Mouse (Mus musculus) CH12.LX (cell line): ENCODE measurements around the gene Fkbp1b. TPM values are rescaled to one million over a fixed set of nuclear protein-coding genes. Genes with fewer than 3 reads are reported as not detected.
"Not testable (repeated sequence)": the region's sequence is repeated elsewhere in the genome, so short reads cannot be mapped to it uniquely, and the experiment has no call there.

Source experiments
- DNase-seq: peaks from one replicate; pipeline ENCODE4 v3.0.0-alpha.2; 2013; ENCODE audit errors: extremely low read depth
- H3K27ac ChIP-seq: 2 replicates; pipeline ENCODE4 v1.5.1; 2012; ENCODE audit warnings: low read depth, mild to moderate bottlenecking, control low read depth, moderate library complexity; ENCODE audit not compliant: insufficient read depth
- H3K27me3 ChIP-seq: replicated peaks from 2 replicates; pipeline ENCODE3; 2012; ENCODE audit warnings: inconsistent platforms
- H3K36me3 ChIP-seq, 2 experiments: replicated peaks in 1 of 2; 2 replicates each; pipeline versions ENCODE3 to v1.6.1; 2012; ENCODE audit warnings: inconsistent platforms in 1 of 2, low read length in 1 of 2, mild to moderate bottlenecking in 1 of 2, mixed read lengths in 1 of 2, moderate library complexity in 1 of 2; ENCODE audit not compliant: control insufficient read depth in 1 of 2, insufficient read depth in 1 of 2
- H3K4me1 ChIP-seq, 2 experiments: 2 replicates each; pipeline ENCODE4 v1.6.1; 2012; ENCODE audit warnings: inconsistent platforms in 1 of 2, moderate library complexity in 1 of 2; ENCODE audit not compliant: insufficient read depth in 2 of 2, control insufficient read depth in 1 of 2
- H3K4me2 ChIP-seq: 2 replicates; pipeline ENCODE4 v1.6.1; 2012; ENCODE audit warnings: low read depth, mild to moderate bottlenecking, control low read depth; ENCODE audit not compliant: poor library complexity, insufficient read depth, severe bottlenecking
- H3K4me3 ChIP-seq, 3 experiments: fragments of 150-350 bp in 1 of 3; sonication (generic) in 1 of 3; replicated peaks in 1 of 3; 2 replicates each; pipeline versions ENCODE3 to v1.5.1; 2011 to 2012; ENCODE audit warnings: low read depth in 2 of 3, low read length in 2 of 3, mild to moderate bottlenecking in 2 of 3, moderate library complexity in 2 of 3, control low read depth in 1 of 3, improper control_type of control experiment in 1 of 3, inconsistent platforms in 1 of 3, mixed read lengths in 1 of 3; ENCODE audit not compliant: poor library complexity in 1 of 3
- H3K79me2 ChIP-seq: replicated peaks from 2 replicates; pipeline ENCODE4 v1.6.1; 2012; ENCODE audit warnings: mild to moderate bottlenecking, moderate library complexity; ENCODE audit not compliant: control insufficient read depth, poor library complexity, insufficient read depth, severe bottlenecking; ENCODE audit errors: extremely low read depth
- H3K9ac ChIP-seq: 2 replicates; pipeline ENCODE4 v1.6.1; 2012; ENCODE audit warnings: low read depth, mild to moderate bottlenecking, control low read depth, moderate library complexity; ENCODE audit not compliant: insufficient read depth
- H3K9me3 ChIP-seq: replicated peaks from 2 replicates; pipeline ENCODE3; 2012; ENCODE audit warnings: low read length, inconsistent platforms, mixed read lengths
- CTCF ChIP-seq, 2 experiments: IDR thresholded peaks in 1 of 2; conservative IDR thresholded peaks in 1 of 2; 2 replicates each; pipeline ENCODE4 v1.5.1; 2011 to 2012; ENCODE audit warnings: low read depth in 2 of 2, low read length in 2 of 2, improper control_type of control experiment in 1 of 2, inconsistent platforms in 1 of 2, mild to moderate bottlenecking in 1 of 2, moderate library complexity in 1 of 2
- GABPA ChIP-seq: IDR thresholded peaks from 2 replicates; pipeline ENCODE4 v1.6.1; 2012; ENCODE audit warnings: low read depth, low read length, improper control_type of control experiment, inconsistent platforms; ENCODE audit not compliant: insufficient replicate concordance
- JUN ChIP-seq: IDR thresholded peaks from 2 replicates; pipeline ENCODE4 v1.6.1; 2011; ENCODE audit warnings: low read depth, mild to moderate bottlenecking, low read length, improper control_type of control experiment, moderate library complexity; ENCODE audit not compliant: insufficient read depth
- MAFK ChIP-seq: IDR thresholded peaks from 2 replicates; pipeline ENCODE4 v1.6.1; 2011; ENCODE audit warnings: low read length, improper control_type of control experiment; ENCODE audit not compliant: insufficient replicate concordance
- MAX ChIP-seq: IDR thresholded peaks from 2 replicates; pipeline ENCODE4 v1.6.1; 2011; ENCODE audit warnings: low read length, improper control_type of control experiment
- MAZ ChIP-seq: IDR thresholded peaks from 2 replicates; pipeline ENCODE4 v1.6.1; 2012; ENCODE audit warnings: low read depth, mild to moderate bottlenecking, inconsistent platforms, low read length, improper control_type of control experiment, moderate library complexity
- MEF2A ChIP-seq: IDR thresholded peaks from 2 replicates; pipeline ENCODE4 v1.6.1; 2014; ENCODE audit warnings: low read depth, mild to moderate bottlenecking, inconsistent platforms, low read length, improper control_type of control experiment, borderline replicate concordance
- RAD21 ChIP-seq: IDR thresholded peaks from 2 replicates; pipeline ENCODE4 v1.6.1; 2011; ENCODE audit warnings: low read depth, mild to moderate bottlenecking, low read length, improper control_type of control experiment, moderate library complexity
- SMC3 ChIP-seq: IDR thresholded peaks from 2 replicates; pipeline ENCODE4 v1.6.1; 2011; ENCODE audit warnings: low read depth, low read length, improper control_type of control experiment
- dilution Hi-C: fragments of 300-500 bp; cut with MboI; formaldehyde crosslinking; loops from 2 replicates; pipeline ENCODE4 v1.14.3; 2020; ENCODE audit warnings: low sequenced_read_pairs; ENCODE audit not compliant: extremely low pct_unique_long_range_greater_than_20kb, extremely low pct_ligation_motif_present
- in situ Hi-C: fragments of 300-500 bp; cut with MboI; formaldehyde crosslinking; loops from 3 replicates; pipeline ENCODE4 v1.14.3; 2019; ENCODE audit warnings: low sequenced_read_pairs, low pct_ligation_motif_present, low pct_unique_long_range_greater_than_20kb, mixed read lengths
- polyA plus RNA-seq: library from polyadenylated mRNA; unstranded; fragments of >175 nt; gene quantifications from 2 replicates; pipeline ENCODE4 v1.2.1, GENCODE M21; 2012; ENCODE audit warnings: low read depth; ENCODE audit not compliant: insufficient read length
- total RNA-seq, 2 experiments: library from RNA; depleted of rRNA; stranded (reverse); fragments of 300-350 nt in 1 of 2; fragments of >200 nt in 1 of 2; gene quantifications; 2 replicates each; pipeline ENCODE4 v1.2.3; 2012 to 2014

Fkbp1b gene
- total and polyA plus RNA-seq, 3 experiments: 0.38 TPM; not detected in 2

DNA sequence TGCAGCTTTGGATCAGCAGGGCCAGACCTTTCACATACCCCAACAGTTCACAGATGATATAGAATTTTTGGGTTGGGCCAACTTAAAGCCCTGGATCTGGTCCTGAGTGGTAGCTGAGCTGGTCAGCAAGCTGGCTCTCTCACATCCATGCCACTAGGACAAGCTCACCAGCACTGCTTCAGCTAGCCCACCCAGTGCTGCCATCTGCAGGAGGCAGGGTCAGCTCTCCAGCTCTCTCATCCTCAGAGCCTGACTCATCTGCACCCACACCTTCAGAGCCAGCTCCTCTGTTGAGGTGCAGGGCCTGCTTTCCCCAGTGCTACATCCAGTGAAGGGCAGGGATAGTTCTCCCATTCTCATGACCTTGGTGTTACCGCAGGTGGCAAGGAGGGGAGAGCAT, 47.7 kb downstream of the Fkbp1b start:
- no peak overlapping the region for H3K27ac ChIP-seq
- peak; percentile 12 for DNase-seq
- in situ Hi-C loops (no loop called here), dilution Hi-C loops (no loop called here)
- no peak overlapping the region for H3K9ac ChIP-seq
- H3K27me3 ChIP-seq: no peaks in the 10 kb centered on the region
- no peaks in the 10 kb centered on the region for H3K36me3 ChIP-seq
- no peak overlapping the region for H3K4me2 ChIP-seq
- H3K79me2 ChIP-seq: no peaks in the 10 kb centered on the region
- peaks cover 2% of the 10 kb centered on the region for H3K9me3 ChIP-seq
- TF ChIP-seq MEF2A (no peak), CTCF (conservative IDR thresholded peaks at IDR 0.05 in 1 of 2, IDR thresholded peaks at IDR 0.05 in 1 of 2; ENCODE audit: low read depth in 2 of 2, low read length in 2 of 2) (peak; percentile 8 to 54; a peak in 2 of 4 replicates), MAX (no peak), MAFK (no peak), SMC3 (peak; percentile 56), RAD21 (peak; percentile 26), JUN (no peak)
- H3K4me1 ChIP-seq: no peaks in the 10 kb centered on the region
- H3K4me3 ChIP-seq: no peak overlapping the region

GRCm38 (mm10) chr12:4788128-4788527, 53.3 kb downstream of the Fkbp1b start:
- H3K9ac ChIP-seq, H3K27me3 ChIP-seq, dilution Hi-C loops, H3K36me3 ChIP-seq, H3K27ac ChIP-seq, H3K4me3 ChIP-seq, H3K79me2 ChIP-seq, DNase-seq, H3K4me1 ChIP-seq, H3K4me2 ChIP-seq, H3K9me3 ChIP-seq, in situ Hi-C loops: not testable (repeated sequence)

DNA sequence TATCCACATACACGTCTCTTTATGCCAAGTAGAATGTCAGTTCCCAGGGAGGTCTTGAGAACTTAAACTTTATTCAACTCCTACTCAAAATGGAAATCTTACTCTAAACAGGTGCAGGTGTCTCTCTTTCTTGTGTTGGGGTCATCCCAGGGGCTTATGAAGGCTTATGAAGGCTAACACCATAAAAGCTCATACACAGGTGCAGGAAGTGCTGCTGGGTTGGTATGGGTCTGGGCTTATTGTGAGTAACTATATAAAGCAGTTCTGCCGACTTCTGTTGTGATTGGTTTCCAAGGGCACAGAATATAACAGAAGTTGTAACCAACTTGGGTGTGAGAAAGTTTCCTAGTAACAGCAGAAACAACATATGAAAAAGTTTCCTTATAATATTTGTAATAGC, 56.9 kb downstream of the Fkbp1b start:
- no peak for DNase-seq
- Histone ChIP-seq H3K4me3 (no peak overlapping the region), H3K79me2 (no peaks in the 10 kb centered on the region), H3K36me3 (no peaks in the 10 kb centered on the region), H3K4me2 (no peak overlapping the region), H3K27ac (no peak overlapping the region), H3K9me3 (no peaks in the 10 kb centered on the region), H3K4me1 (peaks cover 0 to 3% of the 10 kb centered on the region in 2 experiments; a peak in 1 of 4 replicates), H3K27me3 (no peaks in the 10 kb centered on the region), H3K9ac (no peak overlapping the region)
- in situ Hi-C loops (no loop called here), dilution Hi-C loops (no loop called here)
- TF ChIP-seq RAD21 (no peak), SMC3 (no peak), MAZ (no peak), GABPA (no peak)
